Mouse (Mus musculus): ENCODE measurements around the gene Lrp2.

Gene Lrp2

GRCm38 (mm10) chr2:69585886-69586398 is at the start of gene Lrp2:
Lrp2 (minus strand) TSS chr2:69586065.
- DNase-seq = peak; percentile 37

- DNase-seq = peak; percentile 45
Measured at GRCm38 (mm10) chr2:69635064-69635701, 49.3 kb upstream of the Lrp2 start.

GRCm38 (mm10) chr2:69631449-69631848 is 45.6 kb upstream of the Lrp2 start:
- no peak for DNase-seq

- no peak for DNase-seq
Measured at GRCm38 (mm10) chr2:69630792-69631191, 44.9 kb upstream of the Lrp2 start.

- no peak for DNase-seq
Measured at GRCm38 (mm10) chr2:69629914-69630313, 44.0 kb upstream of the Lrp2 start.

GRCm38 (mm10) chr2:69629215-69629614 is 43.4 kb upstream of the Lrp2 start:
- no peak for DNase-seq

GRCm38 (mm10) chr2:69619286-69619685 is 33.4 kb upstream of the Lrp2 start:
- no peak for DNase-seq

GRCm38 (mm10) chr2:69618336-69618735 is 32.5 kb upstream of the Lrp2 start:
- DNase-seq = no peak

- DNase-seq = no peak
Measured at GRCm38 (mm10) chr2:69613237-69613636, 27.4 kb upstream of the Lrp2 start.

GRCm38 (mm10) chr2:69612716-69613115 is 26.9 kb upstream of the Lrp2 start:
- DNase-seq = no peak

- DNase-seq = no peak
Measured at GRCm38 (mm10) chr2:69612237-69612636, 26.4 kb upstream of the Lrp2 start.

GRCm38 (mm10) chr2:69606621-69607020 is 20.8 kb upstream of the Lrp2 start:
- DNase-seq = no peak

- DNase-seq = no peak
Measured at GRCm38 (mm10) chr2:69603726-69604393, 18.0 kb upstream of the Lrp2 start.

GRCm38 (mm10) chr2:69593168-69593567 is 7.3 kb upstream of the Lrp2 start:
- no peak for DNase-seq

GRCm38 (mm10) chr2:69592536-69592935 is 6.7 kb upstream of the Lrp2 start:
- no peak for DNase-seq

GRCm38 (mm10) chr2:69591966-69592505 is 6.2 kb upstream of the Lrp2 start:
- no peak for DNase-seq

- DNase-seq = no peak
Measured at GRCm38 (mm10) chr2:69590548-69590947, 4.7 kb upstream of the Lrp2 start.

- DNase-seq = no peak
Measured at GRCm38 (mm10) chr2:69587896-69588295, 2.0 kb upstream of the Lrp2 start.

- DNase-seq = no peak
Measured at GRCm38 (mm10) chr2:69586821-69587728, 1.2 kb upstream of the Lrp2 start.

- peak; percentile 6 for DNase-seq
Measured at GRCm38 (mm10) chr2:69585191-69585885, 527 bp downstream of the Lrp2 start.

- no peak for DNase-seq
Measured at GRCm38 (mm10) chr2:69584117-69584933, 1.5 kb downstream of the Lrp2 start.

- DNase-seq = no peak
Measured at GRCm38 (mm10) chr2:69582861-69583260, 3.0 kb downstream of the Lrp2 start.
